Mouse (Mus musculus) stomach, postnatal 0 days (tissue): ENCODE data around the gene Zfp423.

Experiments
- CTCF ChIP-seq: IDR thresholded peaks from 2 replicates; pipeline ENCODE4 v1.5.1; 2016; ENCODE audit warnings: antibody characterized with exemption, low read depth, mild to moderate bottlenecking, moderate library complexity
- EP300 ChIP-seq: optimal IDR thresholded peaks from 2 replicates; pipeline ENCODE3; 2016; ENCODE audit warnings: antibody characterized with exemption

DNA sequence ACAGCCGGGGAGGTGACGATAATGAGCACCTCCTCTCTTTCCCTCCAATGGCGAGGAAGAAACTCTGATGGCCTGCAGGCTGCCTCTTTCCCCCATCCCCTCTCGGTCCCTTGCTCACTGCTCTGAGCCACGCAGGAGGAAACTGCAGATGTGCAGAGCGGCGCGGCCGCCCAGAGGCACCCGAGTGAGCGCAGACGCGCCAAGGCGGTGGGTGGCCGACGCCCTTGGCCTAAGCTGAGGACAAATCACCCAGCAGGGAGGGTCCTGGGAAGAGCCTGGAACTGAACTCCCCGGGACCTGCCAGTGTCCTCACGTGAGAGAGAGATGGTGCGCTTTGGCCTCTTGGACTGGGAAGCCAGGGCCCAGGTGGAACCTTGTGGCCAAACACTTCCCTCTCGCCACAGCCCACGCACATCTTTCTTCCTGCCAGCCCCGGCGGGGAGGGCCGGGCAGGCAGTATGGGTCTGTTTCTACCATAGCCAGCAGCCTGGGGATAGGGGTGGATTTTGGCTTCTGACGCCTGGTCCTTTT, 296.5 kb downstream of the Zfp423 start:
- TF ChIP-seq CTCF (no peak), EP300 (no peak)
